Mouse (Mus musculus): ENCODE results near the gene Eapp. TPM values are rescaled to one million over a fixed set of nuclear protein-coding genes. Genes with fewer than 3 reads are reported as not detected.

The Eapp gene
- polyA plus RNA-seq, 1 experiment from 2014 or later: 57.0 TPM

- WGBS: 68% methylated on average over 7 of the region's 7 CpGs
- Histone ChIP-seq H3K36me3 (ENCODE audit: control insufficient read depth, insufficient read depth, low read length) (no peaks in the 10 kb centered on the region), H3K4me2 (ENCODE audit: low read depth, low read length) (no peak overlapping the region), H3K27ac (ENCODE audit: low read length) (no peak overlapping the region), H3K27me3 (ENCODE audit: control insufficient read depth, insufficient read depth, low read length) (no peaks in the 10 kb centered on the region), H3K9me3 (replicated peaks; ENCODE audit: control insufficient read depth, low read length) (no peaks in the 10 kb centered on the region), H3K4me3 (replicated peaks; ENCODE audit: low read length) (no peak overlapping the region), H3K4me1 (ENCODE audit: control insufficient read depth, insufficient read depth, low read length) (peaks cover 19% of the 10 kb centered on the region), H3K9ac (ENCODE audit: low read length) (no peak overlapping the region)
- no peak for ATAC-seq (ENCODE audit: insufficient read depth, low FRiP score)
Measured at GRCm38 (mm10) chr12:54658425-54659092, 37.1 kb downstream of the Eapp start.

GRCm38 (mm10) chr12:54657951-54658350, 37.7 kb downstream of the Eapp start:
- ATAC-seq (ENCODE audit: insufficient read depth, low FRiP score): no peak
- Histone ChIP-seq H3K4me1 (ENCODE audit: control insufficient read depth, insufficient read depth, low read length) (peaks cover 22% of the 10 kb centered on the region), H3K36me3 (ENCODE audit: control insufficient read depth, insufficient read depth, low read length) (no peaks in the 10 kb centered on the region), H3K27ac (ENCODE audit: low read length) (no peak overlapping the region), H3K4me3 (replicated peaks; ENCODE audit: low read length) (no peak overlapping the region), H3K9me3 (replicated peaks; ENCODE audit: control insufficient read depth, low read length) (no peaks in the 10 kb centered on the region), H3K27me3 (ENCODE audit: control insufficient read depth, insufficient read depth, low read length) (no peaks in the 10 kb centered on the region), H3K9ac (ENCODE audit: low read length) (no peak overlapping the region), H3K4me2 (ENCODE audit: low read depth, low read length) (no peak overlapping the region)
- WGBS: 90% methylated on average over 5 of the region's 5 CpGs

GRCm38 (mm10) chr12:54657226-54657625, 38.5 kb downstream of the Eapp start:
- Histone ChIP-seq H3K4me2 (ENCODE audit: low read depth, low read length) (peak overlapping the region; percentile 73), H3K9me3 (replicated peaks; ENCODE audit: control insufficient read depth, low read length) (no peaks in the 10 kb centered on the region), H3K9ac (ENCODE audit: low read length) (0 out of 2 replicates have a peak overlapping the region, but pooled peaks have one; percentile 89), H3K4me3 (replicated peaks; ENCODE audit: low read length) (no peak overlapping the region), H3K27ac (ENCODE audit: low read length) (no peak overlapping the region), H3K36me3 (ENCODE audit: control insufficient read depth, insufficient read depth, low read length) (no peaks in the 10 kb centered on the region), H3K27me3 (ENCODE audit: control insufficient read depth, insufficient read depth, low read length) (no peaks in the 10 kb centered on the region), H3K4me1 (ENCODE audit: control insufficient read depth, insufficient read depth, low read length) (peaks cover 28% of the 10 kb centered on the region)
- 54% methylated on average over 2 of the region's 2 CpGs for WGBS
- no peak for ATAC-seq (ENCODE audit: insufficient read depth, low FRiP score)

GRCm38 (mm10) chr12:54656396-54657171, 39.1 kb downstream of the Eapp start, which contains the start of gene Sptssa:
TSS of gene Sptssa (minus strand) at chr12:54656573.
- H3K9me3 ChIP-seq (replicated peaks; ENCODE audit: control insufficient read depth, low read length): no peaks in the 10 kb centered on the region
- H3K27me3 ChIP-seq (ENCODE audit: control insufficient read depth, insufficient read depth, low read length): no peaks in the 10 kb centered on the region
- H3K4me2 ChIP-seq (ENCODE audit: low read depth, low read length): peak within 1 kb of the TSS; percentile 73
- peaks cover 28% of the 10 kb centered on the region for H3K4me1 ChIP-seq (ENCODE audit: control insufficient read depth, insufficient read depth, low read length)
- peak within 1 kb of the TSS; percentile 89 for H3K9ac ChIP-seq (ENCODE audit: low read length)
- H3K36me3 ChIP-seq (ENCODE audit: control insufficient read depth, insufficient read depth, low read length): no peaks in the 10 kb centered on the region
- H3K27ac ChIP-seq (ENCODE audit: low read length): peak within 1 kb of the TSS; percentile 92
- WGBS: 8% methylated on average over 53 of the region's 53 CpGs
- peak; percentile 99 for ATAC-seq (ENCODE audit: insufficient read depth, low FRiP score)
- H3K4me3 ChIP-seq (replicated peaks; ENCODE audit: low read length): peak within 1 kb of the TSS; percentile 60

GRCm38 (mm10) chr12:54656039-54656395, 39.7 kb downstream of the Eapp start:
- H3K9ac ChIP-seq (ENCODE audit: low read length): peak overlapping the region; percentile 89
- no peak; the same call in 1 of the 2 replicates for ATAC-seq (ENCODE audit: insufficient read depth, low FRiP score)
- H3K9me3 ChIP-seq (replicated peaks; ENCODE audit: control insufficient read depth, low read length): no peaks in the 10 kb centered on the region
- H3K27me3 ChIP-seq (ENCODE audit: control insufficient read depth, insufficient read depth, low read length): no peaks in the 10 kb centered on the region
- H3K4me1 ChIP-seq (ENCODE audit: control insufficient read depth, insufficient read depth, low read length): peaks cover 28% of the 10 kb centered on the region
- H3K4me2 ChIP-seq (ENCODE audit: low read depth, low read length): peak overlapping the region; percentile 73
- peak overlapping the region; percentile 92 for H3K27ac ChIP-seq (ENCODE audit: low read length)
- WGBS: under 1% methylated on average over 22 of the region's 22 CpGs
- no peaks in the 10 kb centered on the region for H3K36me3 ChIP-seq (ENCODE audit: control insufficient read depth, insufficient read depth, low read length)
- H3K4me3 ChIP-seq (replicated peaks; ENCODE audit: low read length): peak overlapping the region; percentile 60

GRCm38 (mm10) chr12:54655292-54656038, 40.2 kb downstream of the Eapp start:
- Histone ChIP-seq H3K9ac (ENCODE audit: low read length) (peak overlapping the region; percentile 89), H3K4me1 (ENCODE audit: control insufficient read depth, insufficient read depth, low read length) (peaks cover 28% of the 10 kb centered on the region), H3K27me3 (ENCODE audit: control insufficient read depth, insufficient read depth, low read length) (no peaks in the 10 kb centered on the region), H3K4me3 (replicated peaks; ENCODE audit: low read length) (peak overlapping the region; percentile 60), H3K4me2 (ENCODE audit: low read depth, low read length) (peak overlapping the region; percentile 73), H3K9me3 (replicated peaks; ENCODE audit: control insufficient read depth, low read length) (no peaks in the 10 kb centered on the region), H3K27ac (ENCODE audit: low read length) (peak overlapping the region; percentile 92), H3K36me3 (ENCODE audit: control insufficient read depth, insufficient read depth, low read length) (no peaks in the 10 kb centered on the region)
- ATAC-seq (ENCODE audit: insufficient read depth, low FRiP score): no peak
- WGBS: 14% methylated on average over 16 of the region's 16 CpGs

- Histone ChIP-seq H3K4me1 (ENCODE audit: control insufficient read depth, insufficient read depth, low read length) (peaks cover 28% of the 10 kb centered on the region), H3K27me3 (ENCODE audit: control insufficient read depth, insufficient read depth, low read length) (no peaks in the 10 kb centered on the region), H3K4me2 (ENCODE audit: low read depth, low read length) (peak overlapping the region; percentile 73), H3K9ac (ENCODE audit: low read length) (peak overlapping the region; percentile 17; the same call in 1 of the 2 replicates), H3K27ac (ENCODE audit: low read length) (peak overlapping the region; percentile 7; the same call in 1 of the 2 replicates), H3K4me3 (replicated peaks; ENCODE audit: low read length) (peak overlapping the region; percentile 60), H3K9me3 (replicated peaks; ENCODE audit: control insufficient read depth, low read length) (no peaks in the 10 kb centered on the region), H3K36me3 (ENCODE audit: control insufficient read depth, insufficient read depth, low read length) (0 out of 2 replicates have a peak, but pooled peaks cover 3% of the 10 kb centered on the region)
- 63% methylated on average over 1 of the region's 1 CpGs for WGBS
- no peak for ATAC-seq (ENCODE audit: insufficient read depth, low FRiP score)
Measured at GRCm38 (mm10) chr12:54654741-54655140, 41.0 kb downstream of the Eapp start.

GRCm38 (mm10) chr12:54654141-54654540, 41.6 kb downstream of the Eapp start:
- WGBS: 51% methylated on average over 4 of the region's 4 CpGs
- Histone ChIP-seq H3K36me3 (ENCODE audit: control insufficient read depth, insufficient read depth, low read length) (0 out of 2 replicates have a peak, but pooled peaks cover 3% of the 10 kb centered on the region), H3K27me3 (ENCODE audit: control insufficient read depth, insufficient read depth, low read length) (no peaks in the 10 kb centered on the region), H3K4me3 (replicated peaks; ENCODE audit: low read length) (no peak overlapping the region), H3K4me2 (ENCODE audit: low read depth, low read length) (peak overlapping the region; percentile 73), H3K9me3 (replicated peaks; ENCODE audit: control insufficient read depth, low read length) (no peaks in the 10 kb centered on the region), H3K9ac (ENCODE audit: low read length) (no peak overlapping the region), H3K27ac (ENCODE audit: low read length) (peak overlapping the region; percentile 7; the same call in 1 of the 2 replicates), H3K4me1 (ENCODE audit: control insufficient read depth, insufficient read depth, low read length) (peaks cover 28% of the 10 kb centered on the region)
- ATAC-seq (ENCODE audit: insufficient read depth, low FRiP score): no peak

Measured in stomach, embryonic 16.5 days (tissue).